Mouse (Mus musculus): Measurements from ENCODE around the gene Gm3404.
"Not testable (repeated sequence)": the region's sequence is repeated elsewhere in the genome, so short reads cannot be mapped to it uniquely, and the experiment has no call there.

The Gm3404 gene

DNA sequence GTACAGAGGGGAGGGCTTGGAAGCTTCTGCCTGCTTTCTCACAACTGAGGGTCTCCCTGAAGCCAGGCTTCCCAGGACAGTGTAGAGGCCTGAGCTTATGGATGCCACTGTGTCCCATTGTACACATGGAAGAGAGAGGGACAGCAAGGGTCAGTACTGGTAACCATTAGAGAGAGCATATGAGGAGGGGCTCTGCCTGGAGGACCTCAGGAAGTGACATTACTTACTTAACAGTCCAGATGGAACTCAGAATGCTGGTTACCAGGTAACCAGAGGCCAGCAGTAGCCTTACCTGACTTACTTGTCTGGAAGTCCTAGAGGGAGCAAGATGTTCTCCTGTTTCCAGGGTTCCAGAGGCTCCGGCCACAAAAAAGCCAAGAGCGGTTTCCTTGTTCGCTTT, at the start of gene Gm3404:
TSS of gene Gm3404 (plus strand) at position 301 of the 400 bp plus-strand sequence.
- not testable (repeated sequence) for DNase-seq (ENCODE audit: low read depth)

DNA sequence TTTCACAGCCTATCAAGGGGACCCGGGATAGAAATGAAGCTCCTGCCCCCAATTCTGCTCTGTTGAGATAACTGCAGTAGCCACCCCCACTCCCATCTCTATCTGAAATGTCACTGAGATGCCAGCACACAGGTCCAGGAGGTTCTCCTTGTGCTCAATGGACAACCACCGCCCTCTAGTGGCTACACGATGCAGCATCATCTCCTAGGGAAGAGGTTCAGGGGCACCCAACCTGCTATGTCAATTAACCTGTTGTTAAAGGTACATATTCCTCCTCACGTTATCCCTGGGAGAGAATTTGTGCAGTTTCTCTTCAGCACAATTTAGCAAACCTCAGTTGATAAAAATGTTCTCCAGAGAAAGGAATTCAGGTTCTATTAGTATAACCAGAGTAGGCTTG, 46.0 kb upstream of the Gm3404 start:
- DNase-seq (ENCODE audit: low read depth): peak; percentile 7

DNA sequence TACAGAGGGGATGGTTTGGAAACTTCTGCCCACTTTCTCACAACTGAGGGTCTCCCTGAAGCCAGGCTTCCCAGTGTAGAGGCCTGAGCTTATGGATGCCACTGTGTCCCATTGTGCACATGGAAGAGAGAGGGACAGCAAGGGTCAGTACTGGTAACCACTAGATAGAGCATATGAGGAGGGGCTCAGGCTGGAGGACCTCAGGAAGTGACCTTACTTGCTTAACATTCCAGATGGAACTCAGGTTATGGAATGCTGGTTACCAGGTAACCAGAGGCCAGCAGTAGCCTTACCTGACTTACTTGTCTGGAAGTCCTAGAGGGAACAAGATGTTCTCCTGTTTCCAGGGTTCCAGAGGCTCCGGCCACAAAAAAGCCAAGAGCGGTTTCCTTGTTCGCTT, 43.9 kb upstream of the Gm3404 start, which contains the start of gene Gm6408:
TSS of gene Gm6408 (plus strand) at position 301 of the 400 bp plus-strand sequence.
- DNase-seq (ENCODE audit: low read depth): not testable (repeated sequence)

DNA sequence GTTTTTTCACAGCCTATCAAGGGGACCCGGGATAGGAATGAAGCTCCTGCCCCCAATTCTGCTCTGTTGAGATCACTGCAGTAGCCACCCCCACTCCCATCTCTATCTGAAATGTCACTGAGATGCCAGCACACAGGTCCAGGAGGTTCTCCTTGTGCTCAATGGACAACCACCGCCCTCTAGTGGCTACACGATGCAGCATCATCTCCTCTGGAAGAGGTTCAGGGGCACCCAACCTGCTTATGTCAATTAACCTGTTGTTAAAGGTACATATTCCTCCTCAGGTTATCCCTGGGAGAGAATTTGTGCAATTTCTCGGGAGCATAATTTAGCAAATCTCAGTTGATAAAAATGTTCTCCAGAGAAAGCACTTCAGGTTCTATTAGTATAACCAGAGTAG, 36.6 kb upstream of the Gm3404 start:
- DNase-seq (ENCODE audit: low read depth): not testable (repeated sequence)

DNA sequence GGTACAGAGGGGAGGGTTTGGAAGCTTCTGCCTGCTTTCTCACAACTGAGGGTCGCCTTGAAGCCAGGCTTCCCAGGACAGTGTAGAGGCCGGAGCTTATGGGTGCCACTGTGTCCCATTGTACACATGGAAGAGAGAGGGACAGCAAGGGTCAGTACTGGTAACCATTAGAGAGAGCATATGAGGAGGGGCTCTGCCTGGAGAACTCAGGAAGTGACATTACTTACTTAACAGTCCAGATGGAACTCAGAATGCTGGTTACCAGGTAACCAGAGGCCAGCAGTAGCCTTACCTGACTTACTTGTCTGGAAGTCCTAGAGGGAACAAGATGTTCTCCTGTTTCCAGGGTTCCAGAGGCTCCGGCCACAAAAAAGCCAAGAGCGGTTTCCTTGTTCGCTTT, 34.5 kb upstream of the Gm3404 start, which contains the start of gene Gm6370:
TSS of gene Gm6370 (plus strand) at position 301 of the 400 bp plus-strand sequence.
- DNase-seq (ENCODE audit: low read depth): not testable (repeated sequence)

DNA sequence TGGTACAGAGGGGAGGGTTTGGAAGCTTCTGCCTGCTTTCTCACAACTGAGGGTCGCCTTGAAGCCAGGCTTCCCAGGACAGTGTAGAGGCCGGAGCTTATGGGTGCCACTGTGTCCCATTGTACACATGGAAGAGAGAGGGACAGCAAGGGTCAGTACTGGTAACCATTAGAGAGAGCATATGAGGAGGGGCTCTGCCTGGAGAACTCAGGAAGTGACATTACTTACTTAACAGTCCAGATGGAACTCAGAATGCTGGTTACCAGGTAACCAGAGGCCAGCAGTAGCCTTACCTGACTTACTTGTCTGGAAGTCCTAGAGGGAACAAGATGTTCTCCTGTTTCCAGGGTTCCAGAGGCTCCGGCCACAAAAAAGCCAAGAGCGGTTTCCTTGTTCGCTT, 23.5 kb upstream of the Gm3404 start, which contains the start of gene 4930449I24Rik:
TSS of gene 4930449I24Rik (plus strand) at position 301 of the 400 bp plus-strand sequence.
- DNase-seq (ENCODE audit: low read depth): not testable (repeated sequence)

DNA sequence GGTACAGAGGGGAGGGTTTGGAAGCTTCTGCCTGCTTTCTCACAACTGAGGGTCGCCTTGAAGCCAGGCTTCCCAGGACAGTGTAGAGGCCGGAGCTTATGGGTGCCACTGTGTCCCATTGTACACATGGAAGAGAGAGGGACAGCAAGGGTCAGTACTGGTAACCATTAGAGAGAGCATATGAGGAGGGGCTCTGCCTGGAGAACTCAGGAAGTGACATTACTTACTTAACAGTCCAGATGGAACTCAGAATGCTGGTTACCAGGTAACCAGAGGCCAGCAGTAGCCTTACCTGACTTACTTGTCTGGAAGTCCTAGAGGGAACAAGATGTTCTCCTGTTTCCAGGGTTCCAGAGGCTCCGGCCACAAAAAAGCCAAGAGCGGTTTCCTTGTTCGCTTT, 11.8 kb upstream of the Gm3404 start, which contains the start of gene Gm3402:
TSS of gene Gm3402 (plus strand) at position 301 of the 400 bp plus-strand sequence.
- not testable (repeated sequence) for DNase-seq (ENCODE audit: low read depth)

DNA sequence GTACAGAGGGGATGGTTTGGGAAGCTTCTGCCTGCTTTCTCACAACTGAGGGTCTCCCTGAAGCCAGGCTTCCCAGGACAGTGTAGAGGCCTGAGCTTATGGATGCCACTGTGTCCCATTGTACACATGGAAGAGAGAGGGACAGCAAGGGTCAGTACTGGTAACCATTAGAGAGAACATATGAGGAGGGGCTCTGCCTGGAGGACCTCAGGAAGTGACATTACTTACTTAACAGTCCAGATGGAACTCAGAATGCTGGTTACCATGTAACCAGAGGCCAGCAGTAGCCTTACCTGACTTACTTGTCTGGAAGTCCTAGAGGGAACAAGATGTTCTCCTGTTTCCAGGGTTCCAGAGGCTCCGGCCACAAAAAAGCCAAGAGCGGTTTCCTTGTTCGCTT, 11.7 kb downstream of the Gm3404 start, which contains the start of gene Gm3409:
TSS of gene Gm3409 (plus strand) at position 301 of the 400 bp plus-strand sequence.
- not testable (repeated sequence) for DNase-seq (ENCODE audit: low read depth)

DNA sequence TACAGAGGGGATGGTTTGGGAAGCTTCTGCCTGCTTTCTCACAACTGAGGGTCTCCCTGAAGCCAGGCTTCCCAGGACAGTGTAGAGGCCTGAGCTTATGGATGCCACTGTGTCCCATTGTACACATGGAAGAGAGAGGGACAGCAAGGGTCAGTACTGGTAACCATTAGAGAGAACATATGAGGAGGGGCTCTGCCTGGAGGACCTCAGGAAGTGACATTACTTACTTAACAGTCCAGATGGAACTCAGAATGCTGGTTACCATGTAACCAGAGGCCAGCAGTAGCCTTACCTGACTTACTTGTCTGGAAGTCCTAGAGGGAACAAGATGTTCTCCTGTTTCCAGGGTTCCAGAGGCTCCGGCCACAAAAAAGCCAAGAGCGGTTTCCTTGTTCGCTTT, 30.2 kb downstream of the Gm3404 start, which contains the start of gene Gm3415:
TSS of gene Gm3415 (plus strand) at position 301 of the 400 bp plus-strand sequence.
- not testable (repeated sequence) for DNase-seq (ENCODE audit: low read depth)

DNA sequence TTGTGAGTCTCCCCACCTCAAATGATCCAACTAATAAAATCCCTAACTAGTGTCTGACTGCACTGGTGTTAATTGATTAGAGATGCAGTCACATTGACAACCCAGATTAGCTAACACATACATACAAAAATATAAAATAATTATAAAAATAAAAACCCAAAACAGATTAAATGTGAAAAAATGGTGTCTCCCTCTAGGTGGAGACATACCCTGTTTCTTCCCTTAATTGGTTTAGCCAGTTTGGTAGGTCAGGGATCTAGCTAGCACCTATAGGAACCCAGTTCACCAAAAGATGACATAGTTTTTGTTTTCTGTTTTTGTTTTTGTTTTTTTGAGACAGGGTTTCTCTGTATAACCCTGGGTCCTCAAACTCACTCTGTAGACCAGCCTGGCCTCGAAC, 38.7 kb downstream of the Gm3404 start:
- no peak for DNase-seq (ENCODE audit: low read depth)

DNA sequence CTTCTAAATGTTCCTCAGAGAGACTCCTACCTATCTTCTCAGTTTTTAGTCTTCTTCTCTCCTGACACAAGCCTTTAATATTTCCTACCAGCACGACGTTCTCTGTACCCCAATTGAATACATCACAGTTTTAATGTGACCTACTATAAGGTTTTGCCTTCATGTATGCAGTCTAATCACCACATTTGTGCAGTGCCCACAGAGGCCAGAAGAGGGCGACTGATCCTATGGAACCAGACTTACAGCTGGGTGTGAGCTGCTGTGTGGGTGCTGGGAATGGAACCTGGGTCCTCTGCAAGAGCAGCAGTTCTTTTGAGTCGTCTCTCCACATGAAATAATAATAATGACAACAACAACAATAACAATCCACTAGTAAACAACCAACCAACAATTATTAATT, 41.5 kb downstream of the Gm3404 start:
- DNase-seq (ENCODE audit: low read depth): no peak

DNA sequence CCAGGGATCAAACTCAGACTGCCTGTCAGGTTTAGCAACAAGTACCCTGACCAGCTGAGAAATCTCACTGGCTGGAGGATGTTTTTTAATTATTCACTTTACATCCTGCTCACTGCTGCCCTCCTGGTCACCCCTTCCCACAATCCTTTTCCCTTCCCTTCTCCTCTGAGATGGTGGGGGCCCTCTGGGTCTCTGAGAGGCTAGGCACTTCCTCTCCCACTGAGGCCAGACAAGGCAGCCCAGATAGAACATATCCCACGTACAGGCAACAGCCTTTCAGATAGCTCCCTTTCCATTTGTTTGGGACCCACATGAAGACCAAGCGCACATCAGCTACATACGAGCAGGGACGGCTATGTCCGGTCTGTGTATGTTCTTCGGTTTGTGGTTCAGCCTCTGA, 44.6 kb downstream of the Gm3404 start:
- DNase-seq (ENCODE audit: low read depth): not testable (repeated sequence)

DNA sequence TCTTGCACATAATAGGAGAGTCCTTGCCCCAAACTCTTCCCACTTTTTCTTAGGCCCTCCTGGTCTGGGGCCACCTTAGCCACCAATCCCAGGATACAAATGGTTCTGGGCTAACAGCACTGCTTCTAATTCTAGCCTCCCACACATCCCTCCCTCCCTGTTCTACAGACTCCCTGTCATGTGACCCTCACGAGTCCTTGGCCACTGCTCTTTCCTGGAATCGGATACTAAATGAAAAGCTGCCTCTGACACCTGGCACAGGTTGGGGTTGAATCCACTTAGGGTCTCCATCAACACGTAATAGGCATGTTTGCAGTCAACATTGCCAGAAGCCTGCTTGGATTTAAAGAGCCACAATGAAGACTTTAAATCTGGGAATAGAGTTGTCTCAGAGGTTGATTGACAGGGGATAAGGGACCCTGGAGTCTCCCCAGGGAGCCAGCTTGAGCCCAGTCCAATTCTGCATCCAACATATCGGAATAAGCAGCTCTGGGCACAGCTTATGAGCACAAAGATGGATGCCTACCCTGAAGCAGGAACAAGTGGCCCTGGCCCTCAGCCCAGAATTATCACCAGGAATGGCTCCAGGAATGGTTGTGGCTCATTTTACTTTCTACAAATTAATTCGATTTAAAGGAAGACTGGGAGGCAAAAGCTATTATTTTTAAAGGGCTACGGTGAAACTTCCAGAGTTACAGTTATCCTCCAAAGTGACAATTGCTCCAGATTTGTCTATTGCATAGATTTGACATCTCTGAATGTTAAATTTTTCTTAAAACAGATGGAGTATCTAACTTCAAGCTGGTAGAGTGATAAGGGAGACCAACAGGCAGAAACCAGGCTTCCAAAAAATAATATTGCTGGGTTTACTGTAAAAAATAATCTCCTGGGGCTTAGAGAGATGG, 46.5 kb downstream of the Gm3404 start:
- DNase-seq (ENCODE audit: low read depth): not testable (repeated sequence)

DNA sequence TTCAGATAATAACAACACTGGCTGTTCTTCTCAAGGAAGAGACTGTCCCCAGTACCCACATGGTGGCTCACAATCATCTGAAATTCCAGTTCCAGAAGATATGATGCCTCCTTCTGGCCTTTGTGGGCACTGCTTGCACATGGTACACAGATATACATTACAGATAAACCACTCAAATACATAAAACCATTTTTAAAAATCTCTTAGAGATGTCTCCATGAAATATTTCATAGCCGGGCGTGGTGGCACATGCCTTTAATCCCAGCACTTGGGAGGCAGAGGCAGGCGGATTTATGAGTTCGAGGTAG, 47.1 kb downstream of the Gm3404 start:
- not testable (repeated sequence) for DNase-seq (ENCODE audit: low read depth)

DNA sequence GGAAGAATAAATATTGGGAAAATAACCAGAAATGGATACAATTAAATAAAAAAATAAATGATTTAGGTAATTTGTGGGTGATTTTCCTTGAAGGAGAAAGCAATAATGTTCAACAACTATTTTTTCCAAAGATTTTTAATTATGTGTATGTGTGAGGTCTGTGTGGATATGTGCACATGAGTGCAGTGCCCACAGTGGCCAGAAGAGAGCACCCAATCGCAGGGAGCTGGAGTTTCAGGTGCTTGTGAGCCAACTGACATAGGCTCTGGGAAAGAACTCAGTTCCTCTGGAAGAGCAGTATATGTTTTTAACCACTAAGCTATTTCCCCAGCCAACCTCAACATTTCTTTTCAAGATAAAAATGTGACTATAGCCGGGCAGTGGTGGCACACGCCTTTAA, 51.1 kb downstream of the Gm3404 start:
- no peak for DNase-seq (ENCODE audit: low read depth)
